Mouse (Mus musculus): Measurements from ENCODE around the gene Hdac2. TPM values are rescaled to one million over a fixed set of nuclear protein-coding genes. Genes with fewer than 3 reads are reported as not detected.
A peak's percentile ranks its signal among the peaks of the same experiment; 100 is the strongest.

Gene Hdac2
- polyA plus RNA-seq (2014; fragmentation: Nextera tagmentation; extraction: Ambion mirVana): 163 and 177 TPM in 2 replicates

DNA sequence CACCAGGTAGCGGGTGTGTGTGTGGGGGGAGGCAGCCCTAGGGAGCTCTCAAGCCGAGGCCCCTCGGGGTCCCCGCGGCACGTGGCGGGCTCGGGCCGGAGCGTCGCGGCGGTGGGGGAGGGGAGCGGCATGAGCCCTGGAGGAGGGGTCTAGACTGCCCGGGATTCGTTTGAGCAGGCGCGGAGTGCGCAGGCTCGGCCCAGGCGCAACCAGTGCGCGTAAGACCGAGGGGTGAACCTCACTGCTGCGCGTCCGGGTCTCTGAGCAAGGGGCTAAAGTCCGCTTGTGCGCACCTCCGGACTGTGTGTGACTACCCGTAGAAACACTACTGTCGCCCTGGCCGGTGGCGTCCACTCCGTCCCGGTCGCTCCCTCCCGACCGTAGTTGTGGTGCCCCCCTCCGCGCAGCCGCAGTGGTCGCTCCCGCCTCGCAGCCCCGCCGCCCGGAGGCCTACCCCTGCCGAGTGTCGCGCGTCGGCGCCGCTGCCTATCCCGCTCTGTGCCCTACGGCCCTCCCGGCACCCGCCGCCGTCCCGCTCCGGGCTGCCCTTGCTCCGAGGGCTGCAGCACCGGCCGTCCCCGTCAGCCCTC is at the start of gene Hdac2:
Hdac2 (plus strand) TSS at position 459 of the 590 bp plus-strand sequence.
- peak within 1 kb of the TSS; percentile 84 for H3K4me2 ChIP-seq
- no peaks in the 10 kb centered on the region for H3K36me3 ChIP-seq (ENCODE audit: control insufficient read depth, insufficient read depth, low read length)
- under 1% methylated on average over 62 of the region's 67 CpGs for WGBS
- peak within 1 kb of the TSS; percentile 96 for H3K27ac ChIP-seq (ENCODE audit: low read depth, low read length)
- DNase-seq (ENCODE audit: low spot score) (peak; percentile 91), ATAC-seq (replicated peaks; ENCODE audit: low FRiP score) (peak; percentile 96)
- H3K27me3 ChIP-seq (replicated peaks; ENCODE audit: control insufficient read depth, insufficient read depth, low read length): no peaks in the 10 kb centered on the region
- H3K4me1 ChIP-seq (replicated peaks; ENCODE audit: control insufficient read depth, insufficient read depth, low read length): peaks cover 10% of the 10 kb centered on the region; the same call in 1 of the 2 replicates
- H3K9me3 ChIP-seq (ENCODE audit: control insufficient read depth, low read length): no peaks in the 10 kb centered on the region
- peak within 1 kb of the TSS; percentile 98 for H3K9ac ChIP-seq (ENCODE audit: low read depth, low read length)
- H3K4me3 ChIP-seq (ENCODE audit: low read depth, low read length): peak within 1 kb of the TSS; percentile 93

DNA sequence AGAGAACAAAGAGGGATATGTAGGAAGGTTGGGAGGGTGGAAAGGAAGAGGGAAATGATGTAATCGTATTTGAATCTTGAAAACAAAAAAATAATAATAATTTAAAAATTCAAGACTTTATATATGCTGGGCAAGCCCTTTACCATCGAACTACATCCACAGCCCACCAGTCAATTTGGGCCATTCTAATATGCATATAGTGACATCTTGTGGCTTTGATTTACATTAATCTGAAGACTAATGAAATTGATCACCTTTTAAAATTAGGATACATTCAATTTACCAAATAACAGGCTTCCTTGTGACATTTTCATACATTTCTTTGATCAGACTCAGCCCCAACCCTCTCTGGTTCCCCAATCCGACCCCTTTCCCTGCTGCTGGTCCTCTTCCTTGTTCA is 46.1 kb upstream of the Hdac2 start:
- Histone ChIP-seq H3K27me3 (replicated peaks; ENCODE audit: control insufficient read depth, insufficient read depth, low read length) (no peaks in the 10 kb centered on the region), H3K4me1 (replicated peaks; ENCODE audit: control insufficient read depth, insufficient read depth, low read length) (no peaks in the 10 kb centered on the region), H3K9ac (ENCODE audit: low read depth, low read length) (no peak overlapping the region), H3K9me3 (ENCODE audit: control insufficient read depth, low read length) (no peaks in the 10 kb centered on the region), H3K4me3 (ENCODE audit: low read depth, low read length) (no peak overlapping the region), H3K36me3 (ENCODE audit: control insufficient read depth, insufficient read depth, low read length) (no peaks in the 10 kb centered on the region), H3K27ac (ENCODE audit: low read depth, low read length) (no peak overlapping the region), H3K4me2 (no peak overlapping the region)
- WGBS: 66% methylated on average over 3 of the region's 3 CpGs
- ATAC-seq (replicated peaks; ENCODE audit: low FRiP score): no peak
- no peak for DNase-seq (ENCODE audit: low spot score)

DNA sequence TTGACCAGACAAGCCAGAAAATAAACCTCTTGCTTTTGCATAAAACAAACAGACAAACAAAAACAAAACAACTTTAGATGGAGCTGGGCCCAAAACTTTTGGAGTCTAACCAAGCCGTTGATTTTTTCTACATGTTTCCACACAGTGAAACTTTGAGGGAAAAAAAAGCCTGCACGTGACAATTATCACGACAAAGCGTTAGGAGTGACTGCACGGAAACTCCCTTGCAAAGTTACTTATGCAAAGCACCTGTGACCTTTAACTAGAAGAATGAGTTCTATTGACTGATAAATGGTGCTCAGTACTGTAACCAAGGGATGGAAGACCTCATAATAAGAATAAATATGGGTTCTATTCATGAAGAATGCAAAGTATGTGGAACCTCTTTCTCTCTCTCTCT is 38.5 kb upstream of the Hdac2 start:
- no peak for ATAC-seq (replicated peaks; ENCODE audit: low FRiP score)

DNA sequence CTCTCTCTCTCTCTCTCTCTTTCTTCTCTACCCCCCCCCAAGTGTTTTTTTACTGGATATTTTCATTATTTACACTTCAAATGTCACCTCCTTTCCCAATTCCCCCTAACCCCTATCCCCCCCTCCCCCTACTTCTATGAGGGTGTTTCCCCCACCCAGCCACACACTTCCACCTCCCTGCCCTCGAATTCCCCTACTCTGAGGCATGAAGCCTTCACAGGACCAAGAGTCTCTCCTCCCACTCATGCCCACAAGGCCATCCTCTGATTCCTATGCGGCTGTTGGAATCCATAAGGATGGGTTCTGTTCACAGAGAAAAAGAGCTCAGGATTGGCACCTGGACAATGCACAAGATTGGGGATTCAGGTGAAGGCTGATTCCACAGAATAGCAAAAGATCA is 38.1 kb upstream of the Hdac2 start:
- no peak overlapping the region for H3K4me3 ChIP-seq (ENCODE audit: low read depth, low read length)
- H3K4me2 ChIP-seq: no peak overlapping the region
- no peaks in the 10 kb centered on the region for H3K36me3 ChIP-seq (ENCODE audit: control insufficient read depth, insufficient read depth, low read length)
- H3K27me3 ChIP-seq (replicated peaks; ENCODE audit: control insufficient read depth, insufficient read depth, low read length): no peaks in the 10 kb centered on the region
- DNase-seq (ENCODE audit: low spot score): no peak
- H3K9ac ChIP-seq (ENCODE audit: low read depth, low read length): no peak overlapping the region
- 57% methylated on average over 2 of the region's 2 CpGs for WGBS
- no peaks in the 10 kb centered on the region for H3K9me3 ChIP-seq (ENCODE audit: control insufficient read depth, low read length)
- H3K27ac ChIP-seq (ENCODE audit: low read depth, low read length): no peak overlapping the region
- no peaks in the 10 kb centered on the region for H3K4me1 ChIP-seq (replicated peaks; ENCODE audit: control insufficient read depth, insufficient read depth, low read length)
- ATAC-seq (replicated peaks; ENCODE audit: low FRiP score): no peak

More for the DNA sequence above, 38.5 kb upstream of the Hdac2 start:
- no peaks in the 10 kb centered on the region for H3K36me3 ChIP-seq (ENCODE audit: control insufficient read depth, insufficient read depth, low read length)
- no peak for DNase-seq (ENCODE audit: low spot score)
- H3K9ac ChIP-seq (ENCODE audit: low read depth, low read length): no peak overlapping the region
- no peaks in the 10 kb centered on the region for H3K27me3 ChIP-seq (replicated peaks; ENCODE audit: control insufficient read depth, insufficient read depth, low read length)
- no peaks in the 10 kb centered on the region for H3K9me3 ChIP-seq (ENCODE audit: control insufficient read depth, low read length)
- H3K4me1 ChIP-seq (replicated peaks; ENCODE audit: control insufficient read depth, insufficient read depth, low read length): no peaks in the 10 kb centered on the region
- H3K4me2 ChIP-seq: no peak overlapping the region
- WGBS: 84% methylated on average over 5 of the region's 5 CpGs
- H3K27ac ChIP-seq (ENCODE audit: low read depth, low read length): no peak overlapping the region
- no peak overlapping the region for H3K4me3 ChIP-seq (ENCODE audit: low read depth, low read length)

DNA sequence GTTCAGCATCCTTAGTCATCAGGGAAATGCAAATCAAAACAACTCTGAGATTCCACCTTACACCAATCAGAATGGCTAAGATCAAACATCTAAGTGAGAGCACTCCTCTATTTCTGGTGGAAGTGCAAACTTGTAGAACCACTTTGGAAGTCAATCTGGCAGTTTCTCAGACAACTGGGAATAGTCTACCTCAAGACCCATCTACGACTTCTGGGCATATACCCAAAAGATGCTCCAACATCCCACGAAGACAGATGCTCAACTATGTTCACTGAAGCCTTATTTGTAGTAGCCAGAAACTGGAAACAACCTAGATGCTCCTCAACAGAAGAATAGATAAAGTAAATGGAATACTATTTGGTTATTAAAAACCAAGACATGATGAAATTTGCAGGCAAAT is 22.6 kb upstream of the Hdac2 start:
- no peak for ATAC-seq (replicated peaks; ENCODE audit: low FRiP score)
- H3K4me2 ChIP-seq: no peak overlapping the region
- no peak overlapping the region for H3K9ac ChIP-seq (ENCODE audit: low read depth, low read length)
- no peaks in the 10 kb centered on the region for H3K27me3 ChIP-seq (replicated peaks; ENCODE audit: control insufficient read depth, insufficient read depth, low read length)
- H3K4me1 ChIP-seq (replicated peaks; ENCODE audit: control insufficient read depth, insufficient read depth, low read length): no peaks in the 10 kb centered on the region
- H3K27ac ChIP-seq (ENCODE audit: low read depth, low read length): no peak overlapping the region
- 63% methylated on average over 2 of the region's 2 CpGs for WGBS
- H3K9me3 ChIP-seq (ENCODE audit: control insufficient read depth, low read length): no peaks in the 10 kb centered on the region
- H3K36me3 ChIP-seq (ENCODE audit: control insufficient read depth, insufficient read depth, low read length): no peaks in the 10 kb centered on the region
- no peak overlapping the region for H3K4me3 ChIP-seq (ENCODE audit: low read depth, low read length)
- DNase-seq (ENCODE audit: low spot score): no peak

DNA sequence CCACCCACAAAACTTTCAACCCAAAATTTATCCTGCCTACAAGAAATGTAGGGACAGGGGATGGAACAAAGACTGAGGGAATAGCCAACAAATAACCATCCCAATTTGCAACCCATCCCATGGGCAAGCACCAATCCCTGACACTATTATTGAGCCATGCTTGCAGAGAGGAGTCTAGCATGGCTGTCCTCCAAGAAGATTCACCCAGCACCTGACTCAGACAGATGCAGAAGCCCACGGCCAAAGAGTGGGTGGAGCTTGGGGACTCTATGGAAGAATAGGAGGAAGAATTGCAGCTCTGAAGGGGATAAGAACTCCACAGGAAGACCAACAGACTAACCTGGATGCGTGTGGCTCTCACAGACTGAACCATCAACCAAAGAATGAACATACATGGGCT is 21.7 kb upstream of the Hdac2 start:
- ATAC-seq (replicated peaks; ENCODE audit: low FRiP score): no peak
- H3K36me3 ChIP-seq (ENCODE audit: control insufficient read depth, insufficient read depth, low read length): no peaks in the 10 kb centered on the region
- H3K4me1 ChIP-seq (replicated peaks; ENCODE audit: control insufficient read depth, insufficient read depth, low read length): no peaks in the 10 kb centered on the region
- H3K4me3 ChIP-seq (ENCODE audit: low read depth, low read length): no peak overlapping the region
- no peak overlapping the region for H3K9ac ChIP-seq (ENCODE audit: low read depth, low read length)
- 77% methylated on average over 2 of the region's 2 CpGs for WGBS
- no peaks in the 10 kb centered on the region for H3K9me3 ChIP-seq (ENCODE audit: control insufficient read depth, low read length)
- no peak overlapping the region for H3K4me2 ChIP-seq
- H3K27me3 ChIP-seq (replicated peaks; ENCODE audit: control insufficient read depth, insufficient read depth, low read length): no peaks in the 10 kb centered on the region
- H3K27ac ChIP-seq (ENCODE audit: low read depth, low read length): no peak overlapping the region
- DNase-seq (ENCODE audit: low spot score): no peak

DNA sequence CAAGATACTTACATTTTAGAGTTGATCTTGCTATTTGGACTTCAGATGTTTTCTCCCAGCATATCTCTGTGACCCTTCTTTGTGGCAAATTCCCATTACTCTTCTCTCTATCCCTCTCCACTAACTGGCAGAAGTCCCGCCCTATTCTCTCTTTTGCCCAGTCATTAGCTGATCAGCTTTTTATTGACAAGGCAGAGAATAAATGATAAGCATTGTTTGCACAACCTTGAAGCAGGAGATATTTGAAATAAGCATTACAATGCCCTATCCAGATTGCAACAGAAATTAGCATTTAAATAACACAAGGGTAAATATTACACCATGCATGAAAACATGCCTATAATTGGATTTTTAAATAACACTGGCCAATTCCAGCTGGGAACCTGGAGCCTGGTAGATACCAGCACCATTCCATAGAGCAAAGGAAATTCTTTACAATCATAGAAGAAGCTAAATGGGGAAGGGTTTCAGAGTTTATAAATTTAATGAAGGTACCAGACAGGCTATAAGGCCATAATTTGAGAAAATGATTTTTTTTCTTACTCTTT is 14.7 kb upstream of the Hdac2 start:
- no peak for DNase-seq (ENCODE audit: low spot score)
- ATAC-seq (replicated peaks; ENCODE audit: low FRiP score): no peak
- H3K4me1 ChIP-seq (replicated peaks; ENCODE audit: control insufficient read depth, insufficient read depth, low read length): no peaks in the 10 kb centered on the region
- no peak overlapping the region for H3K27ac ChIP-seq (ENCODE audit: low read depth, low read length)
- no peak overlapping the region for H3K4me2 ChIP-seq
- H3K9me3 ChIP-seq (ENCODE audit: control insufficient read depth, low read length): no peaks in the 10 kb centered on the region
- no peaks in the 10 kb centered on the region for H3K36me3 ChIP-seq (ENCODE audit: control insufficient read depth, insufficient read depth, low read length)
- WGBS: 83% methylated on average over 1 of the region's 1 CpGs
- H3K9ac ChIP-seq (ENCODE audit: low read depth, low read length): no peak overlapping the region
- H3K27me3 ChIP-seq (replicated peaks; ENCODE audit: control insufficient read depth, insufficient read depth, low read length): no peaks in the 10 kb centered on the region
- no peak overlapping the region for H3K4me3 ChIP-seq (ENCODE audit: low read depth, low read length)

DNA sequence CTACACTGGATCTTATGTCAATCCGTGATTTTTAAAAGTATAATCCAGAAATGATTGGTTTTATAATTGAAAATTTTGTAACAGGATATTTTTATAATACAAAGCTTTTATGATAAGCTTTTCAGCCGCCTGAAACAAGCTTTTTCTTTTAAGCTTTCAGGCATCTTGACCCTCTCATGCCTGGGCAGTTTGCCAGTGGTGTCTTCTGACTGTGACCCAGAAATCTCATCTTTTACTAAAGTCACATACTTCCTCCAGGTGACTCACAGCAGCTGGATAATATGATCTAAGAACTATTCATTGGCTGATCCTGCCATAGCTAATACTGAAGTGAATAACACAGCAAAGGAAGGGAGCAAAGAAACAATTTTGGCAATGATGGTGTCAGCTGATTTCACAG is 9.9 kb upstream of the Hdac2 start:
- ATAC-seq (replicated peaks; ENCODE audit: low FRiP score) (no peak), DNase-seq (ENCODE audit: low spot score) (no peak)
- Histone ChIP-seq H3K9me3 (ENCODE audit: control insufficient read depth, low read length) (no peaks in the 10 kb centered on the region), H3K27me3 (replicated peaks; ENCODE audit: control insufficient read depth, insufficient read depth, low read length) (no peaks in the 10 kb centered on the region), H3K36me3 (ENCODE audit: control insufficient read depth, insufficient read depth, low read length) (no peaks in the 10 kb centered on the region), H3K9ac (ENCODE audit: low read depth, low read length) (no peak overlapping the region), H3K4me1 (replicated peaks; ENCODE audit: control insufficient read depth, insufficient read depth, low read length) (no peaks in the 10 kb centered on the region), H3K4me2 (no peak overlapping the region), H3K4me3 (ENCODE audit: low read depth, low read length) (no peak overlapping the region), H3K27ac (ENCODE audit: low read depth, low read length) (no peak overlapping the region)
- 60% methylated on average over 2 of the region's 2 CpGs for WGBS

Data from liver, embryonic 11.5 days (tissue).